Mouse (Mus musculus) embryo, embryonic 9.5 days (tissue): ENCODE measurements around the gene Olfr960.

ENCODE experiments used
- DNase-seq: peaks from one replicate; pipeline ENCODE4 v3.0.0-alpha.2; 2017; ENCODE audit errors: extremely low spot score

Gene Olfr960

GRCm38 (mm10) chr9:39621073-39621472, at the start of gene Olfr960:
Gene Olfr960, plus strand, starts transcription at chr9:39621373.
- no peak for DNase-seq

GRCm38 (mm10) chr9:39575469-39575868, 45.7 kb upstream of the Olfr960 start, which contains the start of gene Olfr959:
Gene Olfr959, minus strand, starts transcription at chr9:39575569.
- no peak for DNase-seq

DNA sequence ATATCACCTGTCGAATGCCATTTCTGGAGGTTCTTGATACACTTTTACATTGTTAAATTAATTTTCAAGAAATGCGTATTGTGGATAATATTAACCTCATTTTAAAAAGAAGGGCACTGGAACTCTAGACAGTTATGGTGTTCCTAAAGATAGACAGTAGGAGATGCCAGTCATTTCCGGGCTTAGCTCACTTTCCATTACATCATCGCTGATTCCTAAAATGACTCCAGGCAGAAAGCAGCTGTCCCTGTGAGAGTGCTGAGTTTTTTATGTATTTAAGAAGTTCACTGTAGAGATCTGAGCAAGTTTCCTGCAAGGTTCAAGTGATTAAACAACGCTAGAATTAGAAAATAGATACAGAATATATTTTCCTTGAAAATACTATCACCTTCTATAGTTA, 44.1 kb upstream of the Olfr960 start:
- no peak for DNase-seq

DNA sequence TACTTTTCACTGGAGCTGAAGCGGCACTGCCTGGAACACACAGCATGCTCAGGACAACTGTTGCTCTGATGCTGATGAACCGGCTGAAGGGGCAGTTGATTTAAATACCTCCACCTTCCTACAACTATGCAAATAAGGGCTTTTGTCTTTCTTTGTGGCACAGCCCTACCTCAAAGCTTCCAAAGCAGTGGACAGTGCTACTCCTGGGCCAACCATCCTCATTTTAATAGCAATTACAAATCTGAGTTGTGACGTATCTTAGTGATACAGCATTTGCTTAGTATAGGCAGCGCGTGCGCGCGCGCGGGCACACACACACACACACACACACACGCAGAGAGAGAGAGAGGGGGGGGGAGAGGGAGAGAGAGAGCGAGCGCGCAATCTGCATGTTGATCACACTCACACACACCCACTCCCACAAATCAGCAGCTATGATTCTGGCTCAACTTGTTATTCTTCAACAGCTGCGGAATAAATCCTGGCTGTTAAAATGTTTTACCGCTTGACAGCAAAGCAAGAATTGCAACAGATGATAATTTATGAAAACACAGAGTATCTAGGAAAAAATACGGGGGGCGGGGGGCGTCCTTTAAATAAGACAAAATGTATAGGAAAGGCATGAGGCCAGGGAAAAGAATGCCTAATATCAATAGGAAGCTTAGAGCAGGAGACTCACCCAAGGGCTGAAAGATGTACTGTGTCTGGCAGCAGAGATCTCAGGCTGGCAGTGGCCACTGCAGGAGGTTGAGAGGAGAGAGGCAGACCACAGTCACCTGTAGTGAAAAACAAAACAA, 18.4 kb upstream of the Olfr960 start:
- DNase-seq = peak; percentile 50

GRCm38 (mm10) chr9:39603333-39603845, 17.8 kb upstream of the Olfr960 start:
- peak; percentile 45 for DNase-seq

DNA sequence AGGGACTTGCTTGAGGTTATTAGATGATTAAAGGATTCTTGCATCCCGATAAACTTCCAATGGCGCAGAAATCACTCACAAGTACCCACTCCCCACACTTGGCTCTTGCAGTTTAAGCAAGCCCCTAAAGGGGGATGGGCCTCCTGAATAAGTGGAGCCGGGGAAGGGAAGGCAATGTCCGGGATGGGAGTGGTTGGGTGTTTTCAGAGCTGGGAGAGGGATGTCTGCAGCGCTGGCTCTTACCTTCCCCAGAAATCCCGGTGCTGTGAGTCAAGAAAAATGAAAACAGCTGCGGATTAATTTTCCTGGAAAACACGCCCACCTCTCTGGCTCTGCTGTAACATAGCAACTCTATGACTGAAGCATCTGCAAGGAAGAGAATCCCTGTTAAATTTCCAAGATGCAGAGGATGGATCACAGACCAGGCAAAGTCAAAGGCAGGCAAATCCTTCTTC, 17.1 kb upstream of the Olfr960 start, which contains the start of gene AW551984:
AW551984 (minus strand) TSS at position 405 of the 455 bp plus-strand sequence.
- peak; percentile 47 for DNase-seq

DNA sequence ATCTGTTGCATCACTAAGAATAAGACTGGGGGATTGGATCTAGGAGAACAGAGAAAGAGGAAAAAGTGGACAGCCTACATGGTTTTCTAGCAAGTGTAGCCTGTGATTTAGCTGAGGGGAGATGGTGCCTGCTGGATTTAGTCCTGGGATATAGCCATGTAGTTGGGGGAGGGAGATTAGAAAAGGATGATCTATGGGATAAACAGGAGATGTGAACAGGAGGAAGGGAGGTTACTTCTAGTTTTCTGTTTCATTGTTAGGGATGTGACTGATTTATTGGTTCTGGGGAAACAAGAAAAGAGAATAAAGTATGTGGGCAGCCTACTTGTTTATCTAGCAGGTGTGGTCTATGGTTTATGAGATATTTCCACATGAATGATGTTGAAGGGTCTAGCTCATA, 12.7 kb upstream of the Olfr960 start:
- no peak for DNase-seq

DNA sequence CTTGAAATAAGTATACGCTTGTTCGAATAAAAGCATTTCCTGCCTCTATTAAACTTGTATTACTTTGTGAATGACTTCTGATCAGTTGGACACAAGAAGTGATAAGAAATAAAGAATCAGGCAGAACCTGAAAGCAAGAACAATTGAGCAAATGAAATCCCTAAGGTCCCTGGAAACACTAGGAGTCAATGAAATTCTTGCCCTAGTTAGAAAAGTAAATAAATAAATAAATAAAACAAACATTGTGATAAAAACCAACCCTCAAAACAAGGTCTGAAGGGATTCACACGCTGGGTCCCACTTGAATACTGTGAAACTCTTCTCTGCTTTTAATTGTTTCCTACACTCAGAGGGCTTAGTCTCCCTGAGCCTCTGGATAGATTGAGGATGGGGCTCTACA, 10.8 kb upstream of the Olfr960 start, which contains the start of gene Olfr148:
Olfr148 (plus strand) TSS at position 301 of the 400 bp plus-strand sequence.
- no peak for DNase-seq

DNA sequence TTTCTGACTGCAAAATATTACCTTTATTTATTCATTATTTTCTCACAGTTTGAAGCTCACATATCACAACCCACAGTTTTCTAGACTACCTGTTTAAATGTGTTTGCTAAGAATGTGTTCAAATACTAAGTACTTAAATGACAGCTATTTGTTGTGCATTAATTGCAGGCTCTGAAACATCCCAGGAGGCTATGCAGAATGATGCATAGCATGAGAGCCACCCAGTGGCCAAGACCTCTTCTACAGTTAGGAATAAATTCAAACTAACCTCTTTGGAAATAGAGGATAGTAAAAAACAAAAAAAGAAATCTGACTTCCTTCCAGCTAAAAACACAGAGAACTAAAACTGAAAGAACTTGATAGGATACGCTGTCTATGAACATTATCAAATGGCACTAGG, 9.2 kb upstream of the Olfr960 start:
- DNase-seq = peak; percentile 5

GRCm38 (mm10) chr9:39623783-39624182, 2.6 kb downstream of the Olfr960 start:
- DNase-seq = no peak

DNA sequence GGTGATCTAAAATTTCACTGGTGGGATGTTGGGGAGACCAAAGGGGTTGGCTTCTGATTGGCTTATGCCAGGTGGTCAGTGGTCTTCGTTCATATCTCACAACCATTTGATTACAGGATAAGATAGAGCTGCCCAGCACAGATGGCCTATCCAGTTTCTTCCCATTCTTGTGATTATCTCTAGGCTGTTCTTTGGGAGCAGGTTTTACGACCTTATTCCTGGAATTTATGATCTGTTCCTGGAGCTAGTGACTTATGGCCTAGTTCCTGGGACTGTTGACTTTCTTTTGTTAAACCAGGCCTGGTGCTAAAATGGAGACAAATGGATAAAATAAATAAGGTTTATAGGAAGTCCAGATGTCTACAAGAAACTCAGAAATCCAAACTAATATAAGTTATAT, 3.5 kb downstream of the Olfr960 start:
- no peak for DNase-seq

DNA sequence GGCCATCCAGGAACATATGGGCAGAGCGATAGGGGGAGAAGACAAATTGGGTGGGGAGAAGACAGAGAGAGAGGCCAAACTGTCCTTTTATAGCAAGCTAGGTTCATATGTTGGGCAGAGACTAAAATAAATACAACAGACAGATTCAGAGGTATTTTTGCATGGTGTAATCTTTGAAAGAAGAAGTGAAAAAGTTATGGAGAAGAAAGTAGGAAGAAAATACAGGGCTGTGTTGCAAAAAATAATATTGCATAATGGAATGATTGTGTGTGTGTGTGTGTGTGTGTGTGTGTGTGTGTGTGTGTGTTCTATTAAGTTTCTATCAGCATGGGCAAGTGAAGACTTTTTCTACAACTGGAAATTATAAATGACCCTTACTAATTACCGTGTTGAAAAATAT, 7.9 kb downstream of the Olfr960 start:
- no peak for DNase-seq

DNA sequence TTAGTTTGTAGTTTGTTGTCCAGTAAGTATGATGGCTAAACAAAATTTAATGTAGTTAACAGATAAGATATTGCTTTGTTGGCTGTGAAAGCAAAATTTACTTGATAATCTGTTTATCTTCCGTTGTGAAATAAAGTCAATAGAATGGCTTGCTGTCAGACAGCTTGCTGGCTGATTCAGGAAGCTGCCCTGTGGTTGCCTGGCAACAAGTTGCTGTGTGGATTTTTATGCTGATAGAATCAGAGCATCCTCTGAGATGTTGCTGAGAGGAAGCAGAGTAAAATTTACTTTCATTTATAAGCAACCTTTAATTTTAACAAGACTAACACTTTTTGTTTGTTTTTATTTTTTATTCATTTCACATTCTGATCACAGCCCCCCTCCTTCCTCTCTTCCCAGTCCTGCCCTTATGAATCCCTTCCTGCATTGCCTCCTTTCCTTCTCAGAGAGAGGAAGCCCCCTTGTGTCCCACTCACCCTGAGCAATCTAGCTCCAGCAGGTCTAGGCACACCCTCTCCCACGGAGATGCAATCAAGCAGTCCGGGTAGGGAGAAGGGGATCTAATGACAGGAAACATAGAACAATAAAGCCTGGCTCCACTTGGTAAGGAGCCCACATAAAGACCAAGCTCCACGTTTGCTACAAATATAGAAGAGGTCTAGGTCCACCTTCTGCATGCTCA, 12.9 kb downstream of the Olfr960 start:
- DNase-seq = no peak

DNA sequence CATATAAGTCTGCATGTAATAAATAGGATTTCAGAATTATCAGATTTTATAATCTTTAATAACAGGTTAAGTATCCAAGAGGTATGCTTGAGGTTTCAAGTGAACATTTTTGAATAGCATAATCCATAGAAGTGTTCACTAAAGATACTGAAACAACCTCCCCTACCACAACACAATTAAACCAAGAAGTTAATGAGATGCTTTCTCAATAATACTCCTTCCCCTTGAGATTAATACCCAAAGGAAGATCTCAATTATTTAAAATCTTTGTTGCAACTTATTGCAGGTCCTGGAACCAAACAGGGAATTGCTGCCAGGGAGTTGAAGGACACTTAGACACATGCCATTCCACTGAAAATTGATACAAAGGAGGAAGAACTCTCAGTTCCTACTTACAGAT, 23.6 kb downstream of the Olfr960 start, which contains the start of gene Olfr961:
Olfr961 (plus strand) TSS at position 301 of the 400 bp plus-strand sequence.
- no peak for DNase-seq

- DNase-seq = no peak
These were observed 26.2 kb downstream of the Olfr960 start for GRCm38 (mm10) chr9:39647382-39647781.

GRCm38 (mm10) chr9:39654756-39655396, 33.7 kb downstream of the Olfr960 start:
- DNase-seq = no peak

- DNase-seq = no peak
These were observed 45.7 kb downstream of the Olfr960 start, which contains the start of gene Olfr963 for GRCm38 (mm10) chr9:39666905-39667304. Gene Olfr963, plus strand, starts transcription at chr9:39667205.

DNA sequence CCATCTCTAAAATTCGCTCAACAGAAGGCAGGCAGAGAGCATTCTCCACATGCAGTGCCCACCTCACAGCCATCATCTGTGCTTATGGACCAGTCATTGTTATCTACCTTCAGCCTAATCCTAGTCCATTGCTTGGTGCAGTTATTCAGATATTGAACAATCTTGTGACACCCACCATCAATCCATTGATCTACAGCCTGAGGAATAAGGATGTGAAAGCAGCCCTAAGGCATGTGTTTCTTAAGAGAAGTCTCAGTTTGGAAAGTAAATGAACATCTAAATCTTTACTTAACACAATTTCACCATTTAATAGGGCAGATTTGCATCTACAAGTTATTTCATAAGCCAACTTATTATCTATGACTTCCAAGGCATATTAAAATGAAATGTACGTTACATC, 48.5 kb downstream of the Olfr960 start:
- DNase-seq = no peak
